Mouse (Mus musculus) forebrain, embryonic 10.5 days (tissue): Measurements from ENCODE around the gene Akap6. TPM values are rescaled to one million over a fixed set of nuclear protein-coding genes. Genes with fewer than 3 reads are reported as not detected.

Source experiments
- DNase-seq: peaks from one replicate; pipeline ENCODE4 v3.0.0-alpha.2; 2017; ENCODE audit warnings: low spot score; ENCODE audit errors: extremely low spot score
- H3K27ac ChIP-seq: fragments of 300-500 bp; sonication (generic); 2 replicates; pipeline ENCODE4 v1.5.1; 2016; ENCODE audit warnings: mild to moderate bottlenecking
- H3K27me3 ChIP-seq: fragments of 300-500 bp; sonication (generic); 2 replicates; pipeline ENCODE4 v1.6.1; 2016; ENCODE audit warnings: mild to moderate bottlenecking; ENCODE audit not compliant: poor library complexity, severe bottlenecking
- H3K36me3 ChIP-seq: fragments of 300-500 bp; sonication (generic); replicated peaks from 2 replicates; pipeline ENCODE4 v1.6.1; 2016; ENCODE audit warnings: mild to moderate bottlenecking, moderate library complexity
- H3K4me1 ChIP-seq: fragments of 300-500 bp; sonication (generic); 2 replicates; pipeline ENCODE4 v1.6.1; 2016
- H3K4me3 ChIP-seq: fragments of 300-500 bp; sonication (generic); 2 replicates; pipeline ENCODE4 v1.5.1; 2016; ENCODE audit warnings: mild to moderate bottlenecking, moderate library complexity
- H3K9me3 ChIP-seq: fragments of 300-500 bp; sonication (generic); 2 replicates; pipeline ENCODE4 v1.6.1; 2016; ENCODE audit warnings: mild to moderate bottlenecking, moderate library complexity
- WGBS: fragments of 180-500 bp; shearing (Covaris S2); methylation state at CpG from one replicate; pipeline ENCODE4 v1.1.7; 2016; 5-methylcytosine and 5-hydroxymethylcytosine counted together
- polyA plus RNA-seq: library from polyadenylated mRNA; unstranded; fragments of >200 nt; fragmentation: Nextera tagmentation; extraction: Ambion mirVana; gene quantifications from 2 replicates; pipeline ENCODE4 v1.2.1, GENCODE M21; 2016

The Akap6 gene
- polyA plus RNA-seq, 1 experiment from 2014 or later, result 3.0 TPM

DNA sequence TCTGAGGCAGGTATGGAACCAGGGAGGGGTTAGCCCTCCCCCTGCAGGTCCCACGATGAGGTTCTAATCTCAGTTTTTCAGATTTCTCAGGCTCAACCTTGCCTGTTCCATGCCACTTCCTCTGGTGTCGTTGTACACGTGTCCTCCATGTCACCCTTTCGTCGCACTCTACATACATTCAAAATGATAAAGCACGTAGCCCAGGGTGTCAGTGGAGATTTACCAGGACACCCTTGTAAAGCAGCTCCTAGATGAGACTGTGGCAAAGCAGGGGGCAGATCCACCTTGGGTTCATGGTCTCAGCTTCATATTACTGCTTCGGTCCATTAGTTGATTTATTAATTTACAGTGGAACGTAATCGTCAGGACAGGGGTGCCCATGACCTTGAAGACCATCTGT is 100.5 kb downstream of the Akap6 start:
- DNase-seq, result no peak
- Histone ChIP-seq H3K4me1 (peaks cover 16% of the 10 kb centered on the region), H3K27ac (no peak overlapping the region), H3K27me3 (no peaks in the 10 kb centered on the region), H3K36me3 (no peaks in the 10 kb centered on the region), H3K9me3 (peaks cover 3% of the 10 kb centered on the region; the same call in 1 of the 2 replicates), H3K4me3 (no peak overlapping the region)
- 90% methylated on average over 9 of the region's 9 CpGs for WGBS

DNA sequence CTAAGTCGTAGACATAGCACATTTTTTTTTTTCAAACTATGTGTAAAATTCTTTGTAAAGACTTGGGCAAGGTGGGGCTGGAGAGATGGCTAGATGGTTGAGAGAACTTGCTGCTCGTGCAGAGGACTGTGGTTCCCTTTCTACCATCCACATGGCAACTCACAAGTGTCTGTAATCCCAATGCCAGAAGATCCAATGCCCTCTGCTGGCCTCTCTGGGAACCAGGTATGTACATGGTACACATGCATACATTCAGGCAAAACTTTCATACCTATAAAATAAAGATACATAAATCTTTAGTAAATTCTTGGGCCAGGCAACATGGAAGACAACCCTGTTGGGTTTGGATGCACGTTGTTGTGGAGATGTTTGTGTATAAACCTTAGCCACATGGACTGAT is 107.1 kb downstream of the Akap6 start:
- no peak overlapping the region for H3K27ac ChIP-seq
- no peaks in the 10 kb centered on the region for H3K27me3 ChIP-seq
- no peaks in the 10 kb centered on the region for H3K4me1 ChIP-seq
- no peak for DNase-seq
- 77% methylated on average over 3 of the region's 3 CpGs for WGBS
- no peak overlapping the region for H3K4me3 ChIP-seq
- peaks cover 3% of the 10 kb centered on the region; the same call in 1 of the 2 replicates for H3K9me3 ChIP-seq
- no peaks in the 10 kb centered on the region for H3K36me3 ChIP-seq

- Histone ChIP-seq H3K27ac (no peak overlapping the region), H3K27me3 (no peaks in the 10 kb centered on the region)
Observed at GRCm38 (mm10) chr12:52818588-52818987, 119.4 kb downstream of the Akap6 start.

GRCm38 (mm10) chr12:52824774-52825173 is 125.6 kb downstream of the Akap6 start:
- 90% methylated on average over 5 of the region's 5 CpGs for WGBS
- no peaks in the 10 kb centered on the region for H3K4me1 ChIP-seq
- no peak overlapping the region for H3K4me3 ChIP-seq

More at GRCm38 (mm10) chr12:52818588-52818987, 119.4 kb downstream of the Akap6 start:
- WGBS, result 81% methylated on average over 7 of the region's 7 CpGs
- Histone ChIP-seq H3K36me3 (no peaks in the 10 kb centered on the region), H3K4me1 (peaks cover 7% of the 10 kb centered on the region; the same call in 1 of the 2 replicates), H3K4me3 (no peak overlapping the region), H3K9me3 (0 out of 2 replicates have a peak, but pooled peaks cover 3% of the 10 kb centered on the region)
- DNase-seq, result no peak

DNA sequence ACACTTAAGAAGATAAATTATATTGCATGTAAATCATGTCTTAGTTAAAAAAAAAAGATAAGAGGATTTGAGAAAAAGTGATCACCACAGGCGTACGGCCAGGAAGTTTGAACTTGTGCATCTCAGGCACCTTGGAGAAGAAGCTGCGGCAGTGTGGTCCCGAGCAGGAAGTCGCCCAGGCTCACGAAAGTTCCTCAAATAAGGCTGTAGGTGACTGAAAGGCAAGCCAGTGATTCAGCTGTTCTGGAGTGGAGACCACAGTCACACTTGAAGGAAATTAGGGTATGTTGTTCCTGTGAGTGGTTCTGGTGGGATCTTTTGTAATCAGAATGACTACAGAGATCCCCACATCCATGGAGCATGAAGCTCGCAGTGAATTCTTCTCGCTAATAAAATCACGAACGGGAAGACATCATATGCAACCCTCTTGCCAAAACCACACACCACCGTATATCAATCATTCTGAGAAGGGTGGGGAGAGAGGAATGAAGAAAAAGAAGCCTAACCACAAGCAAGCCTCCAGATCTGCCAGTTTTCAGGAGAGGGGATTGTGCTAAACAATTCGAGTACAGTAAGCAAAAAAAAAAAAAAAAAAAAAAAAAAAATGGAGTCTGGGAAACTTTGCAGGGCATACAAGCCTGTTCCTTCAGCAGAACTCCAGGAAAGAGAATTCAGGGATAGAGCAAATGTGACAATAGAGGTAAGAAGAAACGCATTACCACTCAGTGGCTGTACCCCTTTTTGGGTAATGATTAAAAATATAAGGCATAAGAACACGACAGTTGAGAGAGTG is 130.0 kb downstream of the Akap6 start:
- Histone ChIP-seq H3K27me3 (no peaks in the 10 kb centered on the region), H3K4me3 (no peak overlapping the region), H3K27ac (no peak overlapping the region), H3K36me3 (no peaks in the 10 kb centered on the region), H3K9me3 (no peaks in the 10 kb centered on the region), H3K4me1 (peaks cover 25% of the 10 kb centered on the region)
- 91% methylated on average over 14 of the region's 14 CpGs for WGBS
- no peak for DNase-seq

More at GRCm38 (mm10) chr12:52824774-52825173, 125.6 kb downstream of the Akap6 start:
- Histone ChIP-seq H3K27ac (no peak overlapping the region), H3K36me3 (no peaks in the 10 kb centered on the region), H3K9me3 (0 out of 2 replicates have a peak, but pooled peaks cover 3% of the 10 kb centered on the region), H3K27me3 (no peaks in the 10 kb centered on the region)
- no peak for DNase-seq

DNA sequence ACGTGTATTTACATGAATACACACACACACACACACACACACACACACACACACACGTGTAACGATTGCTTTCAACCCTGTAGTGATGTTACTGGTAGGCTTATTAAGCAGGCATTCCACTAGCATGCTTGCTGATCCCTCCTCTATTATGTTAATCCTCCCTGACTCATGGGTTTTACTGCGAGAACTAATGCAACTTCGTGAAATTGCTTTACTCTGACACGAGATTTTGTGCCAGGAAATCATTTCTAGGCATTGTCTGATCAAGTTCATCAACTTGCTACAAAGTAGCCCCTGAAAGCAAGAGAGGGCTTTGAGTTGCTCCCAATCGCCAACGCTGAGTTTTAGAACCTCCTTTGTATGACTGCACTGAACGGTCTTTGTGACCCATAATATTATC is 132.6 kb downstream of the Akap6 start:
- peaks cover 52% of the 10 kb centered on the region for H3K4me1 ChIP-seq
- 55% methylated on average over 9 of the region's 9 CpGs for WGBS
- H3K9me3 ChIP-seq, result no peaks in the 10 kb centered on the region
- no peaks in the 10 kb centered on the region for H3K36me3 ChIP-seq
- H3K27ac ChIP-seq, result peak overlapping the region; percentile 72
- DNase-seq, result no peak
- no peak overlapping the region for H3K4me3 ChIP-seq
- no peaks in the 10 kb centered on the region for H3K27me3 ChIP-seq

DNA sequence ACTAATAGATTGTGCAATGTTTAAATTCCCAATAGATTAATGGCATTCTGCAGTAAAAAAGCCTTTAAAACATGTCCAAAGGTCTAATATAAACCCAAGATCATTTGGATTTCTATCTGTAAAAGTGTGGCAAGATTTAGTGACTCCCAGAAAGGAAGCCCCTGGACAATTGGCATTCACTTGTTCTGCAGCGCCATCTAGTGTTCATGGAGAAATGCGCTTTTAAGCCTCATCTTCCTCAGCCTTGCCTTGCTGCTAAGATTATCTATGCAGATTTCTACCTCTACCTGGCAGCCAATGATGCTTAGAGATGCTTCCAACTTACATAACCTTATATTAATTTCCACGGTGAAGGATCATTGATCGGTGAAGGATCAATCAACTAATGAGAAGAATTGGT is 133.0 kb downstream of the Akap6 start:
- 0 out of 2 replicates have a peak overlapping the region, but pooled peaks have one; percentile 72 for H3K27ac ChIP-seq
- peaks cover 56% of the 10 kb centered on the region for H3K4me1 ChIP-seq
- DNase-seq, result peak; percentile 68
- WGBS, result 7% methylated on average over 4 of the region's 4 CpGs
- H3K36me3 ChIP-seq, result no peaks in the 10 kb centered on the region
- H3K9me3 ChIP-seq, result no peaks in the 10 kb centered on the region
- H3K4me3 ChIP-seq, result no peak overlapping the region
- H3K27me3 ChIP-seq, result no peaks in the 10 kb centered on the region

DNA sequence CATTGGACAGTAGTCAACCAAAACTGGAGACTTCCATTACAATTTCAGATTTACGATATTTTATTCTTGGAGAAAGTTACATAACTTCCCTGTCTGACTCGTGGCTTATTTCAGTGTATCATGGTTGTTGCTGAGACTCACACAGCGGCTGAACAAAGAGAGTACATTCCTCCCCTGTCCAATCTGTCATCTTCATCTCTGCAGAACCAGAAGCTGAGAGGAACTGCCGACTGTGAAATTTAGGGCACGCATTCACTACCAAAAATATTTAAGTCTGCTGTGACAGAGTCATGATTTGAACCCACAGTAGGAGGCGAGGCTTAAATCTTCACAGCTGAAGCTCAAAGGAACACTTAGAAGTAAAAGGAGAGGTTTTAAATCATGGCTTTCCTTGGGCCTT is 134.0 kb downstream of the Akap6 start:
- Histone ChIP-seq H3K36me3 (no peaks in the 10 kb centered on the region), H3K4me3 (no peak overlapping the region), H3K9me3 (no peaks in the 10 kb centered on the region), H3K4me1 (peaks cover 56% of the 10 kb centered on the region), H3K27ac (peak overlapping the region; percentile 0; the same call in 1 of the 2 replicates), H3K27me3 (no peaks in the 10 kb centered on the region)
- no peak for DNase-seq
- 75% methylated on average over 6 of the region's 6 CpGs for WGBS

DNA sequence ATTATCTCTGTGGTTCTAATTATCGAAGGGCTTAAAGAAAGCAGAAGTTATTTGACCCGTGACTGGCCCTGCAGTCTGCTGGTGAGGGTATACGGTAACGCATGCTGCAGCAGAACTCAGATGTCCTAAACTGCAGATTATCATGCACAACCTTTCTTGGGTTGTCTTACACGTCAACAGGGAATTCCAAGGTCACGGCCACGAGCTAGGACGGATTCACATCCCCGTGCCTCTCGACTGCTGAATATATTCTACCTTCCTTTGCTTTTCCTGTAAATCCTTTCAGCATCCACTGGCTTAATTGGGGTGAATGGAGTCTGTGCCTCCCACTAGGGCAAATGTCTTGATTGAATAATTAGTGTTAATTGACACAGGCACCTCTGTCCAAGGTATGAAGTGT is 134.9 kb downstream of the Akap6 start:
- Histone ChIP-seq H3K36me3 (no peaks in the 10 kb centered on the region), H3K9me3 (no peaks in the 10 kb centered on the region), H3K27me3 (no peaks in the 10 kb centered on the region), H3K27ac (peak overlapping the region; percentile 90), H3K4me1 (peaks cover 59% of the 10 kb centered on the region), H3K4me3 (no peak overlapping the region)
- DNase-seq, result no peak
- 24% methylated on average over 10 of the region's 10 CpGs for WGBS

- H3K4me1 ChIP-seq, result peaks cover 59% of the 10 kb centered on the region
- no peaks in the 10 kb centered on the region for H3K36me3 ChIP-seq
- no peak for DNase-seq
Observed at GRCm38 (mm10) chr12:52834781-52835279, 135.6 kb downstream of the Akap6 start.

GRCm38 (mm10) chr12:52835291-52835742 is 136.1 kb downstream of the Akap6 start:
- H3K9me3 ChIP-seq, result no peaks in the 10 kb centered on the region

More at GRCm38 (mm10) chr12:52834781-52835279, 135.6 kb downstream of the Akap6 start:
- Histone ChIP-seq H3K27ac (peak overlapping the region; percentile 90), H3K9me3 (no peaks in the 10 kb centered on the region), H3K4me3 (0 out of 2 replicates have a peak overlapping the region, but pooled peaks have one; percentile 2), H3K27me3 (no peaks in the 10 kb centered on the region)
- WGBS, result 46% methylated on average over 6 of the region's 6 CpGs

DNA sequence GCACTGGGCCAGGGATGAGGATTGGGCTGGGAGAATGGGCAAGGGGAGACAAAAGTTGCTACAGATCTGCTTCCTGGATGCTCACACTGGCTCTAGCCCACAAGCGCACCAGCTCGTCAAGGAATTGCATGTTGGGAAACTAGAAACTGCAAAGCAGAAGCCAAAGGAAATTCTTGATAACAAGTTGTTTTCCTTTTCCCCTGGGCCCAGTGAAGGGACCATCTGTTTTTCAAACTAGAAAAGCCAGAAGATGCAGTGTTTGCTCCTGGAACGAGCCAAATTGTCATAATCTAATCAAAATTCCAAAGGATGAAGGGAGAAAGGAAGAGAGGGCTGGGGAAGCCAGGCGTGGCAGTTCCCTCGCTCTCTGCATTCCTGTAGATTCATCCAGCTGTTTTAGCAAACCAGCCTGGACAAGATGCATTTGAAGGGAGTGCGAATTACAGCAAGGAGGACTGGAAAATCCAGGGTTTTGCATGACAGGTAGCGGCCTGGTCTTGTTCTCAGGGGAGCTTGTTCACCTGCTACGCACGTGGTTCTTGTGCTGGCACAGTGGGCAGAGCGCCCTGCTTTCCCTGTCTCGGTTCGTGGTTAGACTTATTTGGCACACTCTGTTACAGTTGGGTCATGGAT is 136.8 kb downstream of the Akap6 start:
- H3K27ac ChIP-seq, result peak overlapping the region; percentile 90
- H3K4me1 ChIP-seq, result peaks cover 59% of the 10 kb centered on the region
- H3K36me3 ChIP-seq, result no peaks in the 10 kb centered on the region
- H3K9me3 ChIP-seq, result no peaks in the 10 kb centered on the region
- H3K4me3 ChIP-seq, result no peak overlapping the region; the same call in 1 of the 2 replicates
- no peaks in the 10 kb centered on the region for H3K27me3 ChIP-seq
- 66% methylated on average over 12 of the region's 12 CpGs for WGBS
- no peak for DNase-seq

More at GRCm38 (mm10) chr12:52835291-52835742, 136.1 kb downstream of the Akap6 start:
- DNase-seq, result peak; percentile 66
- Histone ChIP-seq H3K36me3 (no peaks in the 10 kb centered on the region), H3K27ac (peak overlapping the region; percentile 90), H3K27me3 (no peaks in the 10 kb centered on the region), H3K4me3 (0 out of 2 replicates have a peak overlapping the region, but pooled peaks have one; percentile 2), H3K4me1 (peaks cover 59% of the 10 kb centered on the region)
- 24% methylated on average over 6 of the region's 6 CpGs for WGBS
